Mouse (Mus musculus): Measurements from ENCODE around the gene Gm10277.
A peak's percentile ranks its signal among the peaks of the same experiment; 100 is the strongest.
"Not testable (repeated sequence)": the region's sequence is repeated elsewhere in the genome, so short reads cannot be mapped to it uniquely, and the experiment has no call there.

Gm10277 gene

DNA sequence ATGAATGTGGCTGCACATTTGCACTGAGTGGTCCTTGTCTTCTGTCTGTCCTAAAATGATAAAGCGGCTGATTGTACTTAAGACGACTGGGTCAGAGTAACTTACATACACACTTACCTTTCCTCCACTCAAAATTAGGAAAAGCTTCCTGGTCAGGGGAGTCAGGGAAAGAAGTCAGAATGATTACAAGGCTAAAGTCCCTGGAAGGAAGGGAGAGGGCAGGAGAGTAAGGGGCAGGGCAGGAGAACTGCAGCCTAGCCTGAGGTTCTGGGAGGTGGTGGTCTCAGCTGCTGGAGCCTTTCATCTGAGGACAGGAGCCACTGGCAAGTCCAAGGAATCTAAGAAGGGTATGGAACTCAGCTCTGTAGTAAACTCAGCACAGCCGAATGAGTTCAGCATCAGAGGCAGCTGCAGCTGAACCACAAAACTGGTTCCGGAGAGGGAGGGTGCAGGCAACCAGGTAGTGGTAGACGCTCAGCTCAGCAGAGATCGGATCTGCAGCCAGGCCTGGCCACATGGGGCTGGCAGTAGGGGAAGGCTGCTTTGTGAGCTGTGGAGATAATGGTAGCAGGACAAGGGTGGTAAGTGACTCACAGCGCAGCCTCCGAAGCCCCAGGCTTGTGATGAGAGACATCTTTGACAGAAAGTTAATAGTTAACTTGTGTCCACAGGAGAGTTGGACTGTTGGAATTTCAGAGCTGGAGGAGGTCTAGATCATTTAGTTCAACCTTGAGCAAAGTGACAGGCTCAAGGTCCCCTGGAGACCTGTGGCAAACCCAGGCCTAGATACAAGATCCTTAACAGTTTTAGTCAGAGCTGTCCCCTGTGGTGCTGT lies 15.5 kb downstream of the Gm10277 start:
- no peak for DNase-seq (ENCODE audit: low spot score in 2 of 2)

GRCm38 (mm10) chr11:77770346-77770745 lies 17.2 kb downstream of the Gm10277 start:
- no peak for DNase-seq (ENCODE audit: low spot score in 2 of 2)

- peak in 1 of 2 experiments; percentile 8 for DNase-seq (ENCODE audit: low spot score in 2 of 2)
These were observed 18.1 kb downstream of the Gm10277 start for GRCm38 (mm10) chr11:77769496-77769895.

DNA sequence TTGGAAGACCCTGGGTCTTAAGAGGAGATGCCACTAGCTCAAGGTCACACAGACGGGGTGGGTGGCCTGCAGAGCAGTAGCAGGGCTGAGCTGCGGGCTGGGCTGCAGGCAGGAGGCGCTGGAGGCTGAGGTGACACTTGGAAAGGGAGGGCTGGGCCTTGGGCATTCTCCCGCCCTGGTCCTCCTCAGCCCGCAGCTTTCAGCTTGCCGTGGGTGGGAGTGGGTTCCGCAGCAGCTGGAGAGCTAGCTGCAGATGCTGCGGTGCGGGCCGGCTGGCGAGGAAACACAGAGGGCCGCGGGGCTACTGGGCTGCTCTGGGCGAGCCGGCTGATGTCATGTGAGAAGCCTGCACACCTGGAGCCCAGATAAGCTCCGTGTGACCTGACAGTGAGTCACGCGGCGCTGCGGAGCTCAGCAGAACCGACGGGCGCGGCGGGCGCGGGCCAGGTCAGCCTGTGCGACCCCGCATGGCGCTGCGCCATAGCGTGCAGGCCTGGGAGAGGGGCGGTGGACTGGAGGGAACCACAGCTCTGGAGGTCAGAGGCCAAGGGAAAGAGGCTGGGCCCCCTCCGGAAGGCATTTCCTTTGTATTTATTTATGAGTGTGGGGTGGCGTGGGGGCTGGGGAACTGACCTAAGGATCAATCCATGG lies 21.1 kb downstream of the Gm10277 start:
- peak; percentile 62 to 65 for DNase-seq (ENCODE audit: low spot score in 2 of 2)

- peak in 1 of 2 experiments; percentile 31 for DNase-seq (ENCODE audit: low spot score in 2 of 2)
These were observed 22.1 kb downstream of the Gm10277 start for GRCm38 (mm10) chr11:77765459-77765777.

DNA sequence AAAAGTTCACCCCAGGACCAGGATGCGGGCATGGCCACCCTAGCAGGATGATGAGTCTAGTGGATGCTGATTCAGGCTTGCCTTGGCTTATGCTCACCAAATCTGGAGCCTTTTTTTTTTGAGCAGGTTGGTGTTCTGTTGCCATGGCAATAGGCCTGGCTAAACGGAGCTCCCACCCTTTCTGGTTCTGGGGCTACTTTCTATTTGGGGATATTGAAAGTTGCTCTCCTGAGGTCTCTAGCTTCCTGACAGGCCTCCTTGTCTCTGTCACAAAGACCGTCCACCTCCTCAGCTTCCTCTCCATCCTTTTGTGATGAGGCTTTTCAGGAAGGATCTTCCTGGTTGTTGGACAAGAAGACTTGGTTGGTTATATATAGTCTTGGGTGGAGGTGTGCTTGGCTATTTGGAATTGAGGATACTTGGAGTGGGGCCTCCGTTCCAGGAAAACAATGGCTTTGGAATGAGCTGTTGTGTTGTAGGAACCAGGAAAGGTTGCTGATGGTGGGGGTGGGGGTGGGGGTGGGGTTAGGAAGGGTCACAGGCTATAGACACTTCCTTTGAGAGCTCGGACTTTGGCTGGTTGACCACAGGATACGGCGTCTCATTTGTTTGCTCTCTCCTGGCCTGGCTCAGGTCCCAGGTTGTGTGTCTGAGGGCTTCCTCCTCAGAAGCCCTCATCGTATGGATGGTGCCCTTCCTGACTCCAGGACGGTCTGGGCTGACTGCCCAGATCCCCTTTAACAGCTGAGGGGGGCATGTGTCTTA lies 22.7 kb downstream of the Gm10277 start:
- DNase-seq (ENCODE audit: low spot score in 2 of 2): peak; percentile 52 to 64

DNA sequence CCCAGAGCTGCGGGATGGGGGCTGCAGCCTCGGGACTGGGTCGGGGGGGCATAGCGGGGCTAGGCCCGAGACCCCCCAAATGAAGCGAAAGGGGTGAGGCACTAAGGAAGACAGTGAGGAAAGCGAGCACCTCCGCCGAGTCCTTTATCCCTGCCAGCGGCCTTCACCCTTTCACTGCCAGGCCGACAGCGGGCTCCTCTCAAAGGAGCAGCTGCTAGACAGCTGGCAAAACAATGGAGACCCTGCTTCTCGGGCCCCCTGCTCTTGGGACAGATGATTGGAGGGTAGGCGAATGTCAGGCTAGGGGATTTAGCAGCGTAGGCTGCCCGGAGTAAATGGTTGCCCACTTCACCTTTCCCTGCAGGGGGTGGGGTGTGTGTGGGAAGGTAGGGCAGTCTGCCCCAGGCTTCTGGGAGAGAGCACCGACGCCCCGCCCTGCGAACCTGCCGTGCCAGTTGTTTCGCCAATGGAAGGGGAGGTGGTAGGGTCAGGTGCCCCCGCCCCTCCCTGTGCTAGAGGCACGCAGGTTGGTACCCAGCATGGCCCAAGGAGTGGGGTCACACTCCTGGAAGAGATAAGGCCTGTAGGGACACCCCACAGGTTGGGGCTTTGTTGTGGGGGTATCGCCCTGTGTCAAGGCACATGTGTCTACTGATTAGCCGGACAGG lies 23.7 kb downstream of the Gm10277 start:
- peak; percentile 57 to 65 for DNase-seq (ENCODE audit: low spot score in 2 of 2)

DNA sequence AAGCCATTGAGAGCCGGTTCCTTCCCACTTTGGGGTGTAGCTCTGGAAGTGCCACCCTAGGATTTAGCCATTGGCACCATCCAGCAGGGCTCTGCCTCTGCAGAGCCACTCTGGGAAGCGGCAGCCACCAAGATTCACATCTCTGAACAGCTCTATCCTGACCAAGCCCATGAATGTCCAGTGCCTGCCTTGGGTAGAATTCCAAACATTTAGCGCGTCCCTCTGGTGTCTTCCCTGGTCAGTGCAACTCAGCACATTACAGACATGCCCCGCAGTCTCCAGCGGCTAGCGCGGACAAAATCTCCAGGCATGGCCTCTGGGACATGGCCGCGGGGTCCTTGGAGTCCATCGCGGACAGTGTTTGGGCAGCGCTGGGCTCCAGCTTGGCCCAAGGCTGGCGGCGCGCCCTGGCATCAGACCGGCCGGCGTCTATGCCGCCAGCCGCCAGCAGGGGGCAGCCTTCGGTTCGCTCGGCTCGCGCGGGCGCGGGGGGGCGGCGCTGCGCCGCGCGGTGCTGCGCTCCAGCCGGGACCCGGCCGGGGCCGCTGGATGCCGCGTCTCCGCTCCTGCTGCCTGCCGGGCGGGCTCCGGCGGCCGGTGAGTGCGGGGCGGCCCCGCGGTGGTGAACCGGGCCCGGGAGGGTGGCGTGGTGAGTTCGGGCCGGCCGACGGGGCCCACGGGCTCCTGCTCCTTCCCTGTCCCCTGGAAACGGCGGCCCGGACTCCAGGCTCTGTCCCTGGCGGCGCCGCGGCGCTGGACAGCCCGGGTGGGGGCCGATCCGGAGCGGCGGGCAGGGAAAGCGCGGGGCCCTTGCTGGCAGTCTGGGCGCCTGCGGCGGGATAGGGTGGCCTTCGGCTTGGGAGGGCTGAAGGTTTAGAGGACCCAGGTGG lies 24.5 kb downstream of the Gm10277 start, which contains the start of gene Myo18a:
Gene Myo18a (plus strand): TSS at position 464 of the 890 bp plus-strand sequence.
- peak; percentile 83 to 87 for DNase-seq (ENCODE audit: low spot score in 2 of 2)

- no peak for DNase-seq (ENCODE audit: low spot score in 2 of 2)
These were observed 27.5 kb downstream of the Gm10277 start for GRCm38 (mm10) chr11:77760031-77760430.

DNA sequence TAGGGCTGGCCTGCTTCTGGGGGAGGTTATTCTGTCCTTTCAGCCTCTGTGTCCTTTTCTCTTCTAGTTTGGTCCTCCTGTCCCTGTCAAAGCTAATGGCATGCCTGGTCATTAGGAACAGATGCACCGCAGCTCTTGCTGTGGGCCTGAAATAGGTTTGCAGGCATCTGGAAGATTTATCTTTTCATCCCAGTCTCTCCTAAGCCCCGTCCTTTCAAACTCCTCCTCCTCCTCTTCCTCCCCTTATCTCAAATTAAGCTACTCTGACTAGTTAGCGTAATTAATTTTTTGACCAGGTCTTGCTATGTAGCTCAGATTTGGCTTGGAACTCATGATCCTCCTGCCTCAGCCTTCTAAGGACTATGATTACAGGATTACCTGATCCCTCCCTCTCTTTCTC lies 34.1 kb downstream of the Gm10277 start:
- DNase-seq (ENCODE audit: low spot score in 2 of 2): no peak

DNA sequence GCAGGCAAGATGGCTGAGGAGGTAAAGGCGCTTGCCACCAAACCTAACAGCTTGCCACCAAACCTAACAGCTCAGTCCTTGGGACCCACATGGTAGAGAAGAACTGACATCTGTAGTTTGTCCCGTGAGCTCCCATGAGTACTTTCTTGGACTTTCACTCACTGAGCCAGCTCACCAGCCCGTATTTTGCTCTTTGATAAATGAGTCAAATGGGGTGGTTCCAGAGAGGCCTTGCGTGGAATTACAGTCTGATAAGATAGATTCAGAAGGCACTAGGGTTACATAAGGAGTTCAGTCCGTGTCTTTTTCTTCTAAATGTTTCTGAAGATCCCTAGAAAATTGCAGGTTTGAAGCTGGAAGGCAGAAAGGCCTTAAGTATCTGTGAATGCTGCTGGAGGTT lies 35.0 kb downstream of the Gm10277 start:
- no peak for DNase-seq (ENCODE audit: low spot score in 2 of 2)

DNA sequence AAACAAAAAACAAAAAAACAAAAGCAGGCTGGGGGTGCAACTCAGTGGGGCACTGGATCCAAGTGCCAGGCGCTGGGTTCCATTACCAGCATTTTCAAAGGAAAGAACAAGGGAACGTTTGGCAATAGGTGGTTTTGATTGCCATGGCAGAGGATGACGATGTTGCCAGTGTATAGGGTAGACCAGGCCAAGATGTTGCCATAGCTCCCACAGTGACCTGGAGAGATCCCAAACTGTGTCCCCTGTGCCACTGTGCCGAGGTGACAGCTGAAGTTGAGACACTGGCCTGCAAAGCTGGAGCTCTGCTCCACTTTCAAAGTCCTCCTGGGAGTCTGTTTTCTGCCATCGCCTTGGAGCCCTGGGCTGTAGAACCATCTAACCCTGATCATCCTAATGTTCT lies 38.6 kb downstream of the Gm10277 start:
- peak in 1 of 2 experiments; percentile 47 for DNase-seq (ENCODE audit: low spot score in 2 of 2)

- DNase-seq (ENCODE audit: low spot score in 2 of 2): not testable (repeated sequence)
These were observed 40.4 kb downstream of the Gm10277 start for GRCm38 (mm10) chr11:77747103-77747502.

DNA sequence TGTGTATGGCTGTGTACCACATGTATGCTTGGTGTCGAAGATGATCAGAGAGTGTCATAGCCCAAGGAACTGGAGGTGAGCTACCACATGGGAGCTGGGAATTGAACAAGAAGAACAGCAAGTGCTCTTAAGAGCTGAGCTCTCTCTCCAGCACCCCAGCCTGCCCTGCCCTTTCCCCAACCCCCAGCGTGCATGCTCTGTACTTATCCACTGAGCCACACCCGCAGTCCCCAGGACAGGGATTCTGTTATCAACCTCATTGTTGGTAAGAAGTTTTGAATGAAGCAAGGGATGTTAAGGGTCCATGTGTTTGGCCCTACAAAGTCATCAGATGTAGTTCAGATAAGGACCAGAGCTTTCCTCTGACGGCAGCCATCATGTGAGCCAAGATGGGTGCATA lies 40.9 kb downstream of the Gm10277 start:
- DNase-seq (ENCODE audit: low spot score in 2 of 2): no peak

- no peak for DNase-seq (ENCODE audit: low spot score in 2 of 2)
These were observed 43.6 kb downstream of the Gm10277 start for GRCm38 (mm10) chr11:77743966-77744365.

- DNase-seq (ENCODE audit: low spot score in 2 of 2): no peak
These were observed 49.0 kb downstream of the Gm10277 start for GRCm38 (mm10) chr11:77738555-77738954.

- peak; percentile 77 to 88 for DNase-seq (ENCODE audit: low spot score in 2 of 2)
These were observed 50.3 kb downstream of the Gm10277 start for GRCm38 (mm10) chr11:77737289-77737688.

Measured in right cerebral cortex, postnatal 10 days (tissue).